Mouse (Mus musculus): ENCODE measurements around the gene Zdhhc25. TPM values are rescaled to one million over a fixed set of nuclear protein-coding genes. Genes with fewer than 3 reads are reported as not detected.

The Zdhhc25 gene
- polyA plus RNA-seq (2015; fragmentation: Nextera tagmentation; extraction: Ambion mirVana) = not detected in 2 replicates

DNA sequence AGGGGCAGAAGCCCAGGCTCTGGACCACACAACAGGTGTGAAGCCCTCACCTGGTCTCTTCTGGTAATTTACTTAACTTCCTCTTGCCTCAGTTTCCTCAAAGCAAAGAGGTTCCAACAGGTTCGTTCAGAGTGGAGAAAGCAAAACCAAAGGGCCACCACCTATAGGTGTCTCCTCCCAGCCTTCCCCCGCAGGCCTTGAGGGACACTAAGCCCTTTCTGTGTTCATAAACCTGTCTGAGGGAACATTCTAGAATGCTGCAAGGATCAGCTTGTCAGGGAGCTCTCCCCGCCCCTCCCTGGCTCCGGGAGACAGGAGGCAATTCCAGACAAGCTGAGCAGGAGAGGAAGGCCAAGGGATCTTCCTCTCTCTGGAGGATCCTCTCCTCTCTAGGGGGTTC is at the start of gene Zdhhc25:
Gene Zdhhc25, plus strand, starts transcription at position 301 of the 400 bp plus-strand sequence.
- no peaks in the 10 kb centered on the region for H3K36me3 ChIP-seq (ENCODE audit: control insufficient read depth, insufficient read depth)
- no peaks in the 10 kb centered on the region for H3K27me3 ChIP-seq (replicated peaks; ENCODE audit: control insufficient read depth, insufficient read depth, low read length)
- no peak within 1 kb of the TSS for H3K4me2 ChIP-seq (ENCODE audit: low read length)
- WGBS = 92% methylated on average over 4 of the region's 4 CpGs
- H3K4me1 ChIP-seq (replicated peaks; ENCODE audit: control insufficient read depth, insufficient read depth, low read length) = no peaks in the 10 kb centered on the region
- no peak within 1 kb of the TSS for H3K4me3 ChIP-seq (replicated peaks; ENCODE audit: low read length)
- ATAC-seq = no peak
- no peak within 1 kb of the TSS for H3K9ac ChIP-seq (replicated peaks; ENCODE audit: low read depth, low read length)
- no peak within 1 kb of the TSS for H3K27ac ChIP-seq (ENCODE audit: low read length)
- H3K9me3 ChIP-seq (ENCODE audit: control insufficient read depth, low read length) = no peaks in the 10 kb centered on the region

DNA sequence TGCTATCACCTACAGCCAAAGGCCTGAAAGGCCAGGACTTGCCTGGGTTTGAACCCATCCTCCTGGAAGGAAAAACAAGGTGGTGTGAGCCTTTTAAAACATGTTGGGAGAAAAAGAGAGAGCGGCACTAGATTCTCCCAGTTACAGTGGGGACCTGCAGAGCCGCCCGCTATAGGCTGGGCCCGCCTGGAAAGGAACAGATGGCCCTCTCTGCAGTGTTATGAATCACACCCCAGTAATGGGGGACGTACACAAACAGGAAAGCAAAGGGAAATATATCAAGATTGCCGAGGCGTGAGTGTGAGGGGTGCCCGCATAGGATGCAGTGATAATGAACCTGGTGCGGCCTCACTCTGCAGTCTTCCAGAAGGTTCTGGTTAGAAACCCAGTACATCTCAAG is 47.2 kb upstream of the Zdhhc25 start:
- no peak overlapping the region for H3K9ac ChIP-seq (replicated peaks; ENCODE audit: low read depth, low read length)
- H3K36me3 ChIP-seq (ENCODE audit: control insufficient read depth, insufficient read depth) = no peaks in the 10 kb centered on the region
- no peaks in the 10 kb centered on the region for H3K27me3 ChIP-seq (replicated peaks; ENCODE audit: control insufficient read depth, insufficient read depth, low read length)
- peaks cover 9% of the 10 kb centered on the region for H3K4me1 ChIP-seq (replicated peaks; ENCODE audit: control insufficient read depth, insufficient read depth, low read length)
- no peak overlapping the region for H3K27ac ChIP-seq (ENCODE audit: low read length)
- H3K4me2 ChIP-seq (ENCODE audit: low read length) = no peak overlapping the region
- WGBS = 64% methylated on average over 9 of the region's 9 CpGs
- H3K9me3 ChIP-seq (ENCODE audit: control insufficient read depth, low read length) = no peaks in the 10 kb centered on the region
- ATAC-seq = no peak
- no peak overlapping the region for H3K4me3 ChIP-seq (replicated peaks; ENCODE audit: low read length)

DNA sequence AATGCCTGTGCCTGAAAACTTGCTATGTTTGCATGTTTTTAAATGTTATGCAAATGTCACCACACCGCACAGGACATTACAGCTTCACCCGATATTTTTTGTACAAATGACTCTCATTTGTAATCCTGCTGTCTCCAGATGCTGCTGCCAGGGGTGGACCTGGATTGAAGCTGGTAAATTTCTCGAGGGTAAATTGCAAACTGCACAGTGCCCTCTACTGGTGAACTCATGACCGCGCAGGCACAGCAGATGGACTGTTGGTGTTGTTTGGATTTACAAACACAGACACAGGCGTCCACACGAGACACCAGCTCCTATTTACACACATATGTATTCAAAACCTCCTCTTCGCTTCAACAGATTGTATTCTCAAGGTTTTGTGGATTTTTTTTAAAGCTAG is 44.6 kb upstream of the Zdhhc25 start:
- no peaks in the 10 kb centered on the region for H3K9me3 ChIP-seq (ENCODE audit: control insufficient read depth, low read length)
- H3K9ac ChIP-seq (replicated peaks; ENCODE audit: low read depth, low read length) = no peak overlapping the region
- peaks cover 9% of the 10 kb centered on the region for H3K4me1 ChIP-seq (replicated peaks; ENCODE audit: control insufficient read depth, insufficient read depth, low read length)
- H3K36me3 ChIP-seq (ENCODE audit: control insufficient read depth, insufficient read depth) = no peaks in the 10 kb centered on the region
- no peak overlapping the region for H3K4me3 ChIP-seq (replicated peaks; ENCODE audit: low read length)
- H3K4me2 ChIP-seq (ENCODE audit: low read length) = no peak overlapping the region
- ATAC-seq = no peak
- WGBS = 13% methylated on average over 8 of the region's 8 CpGs
- H3K27ac ChIP-seq (ENCODE audit: low read length) = no peak overlapping the region
- H3K27me3 ChIP-seq (replicated peaks; ENCODE audit: control insufficient read depth, insufficient read depth, low read length) = no peaks in the 10 kb centered on the region

DNA sequence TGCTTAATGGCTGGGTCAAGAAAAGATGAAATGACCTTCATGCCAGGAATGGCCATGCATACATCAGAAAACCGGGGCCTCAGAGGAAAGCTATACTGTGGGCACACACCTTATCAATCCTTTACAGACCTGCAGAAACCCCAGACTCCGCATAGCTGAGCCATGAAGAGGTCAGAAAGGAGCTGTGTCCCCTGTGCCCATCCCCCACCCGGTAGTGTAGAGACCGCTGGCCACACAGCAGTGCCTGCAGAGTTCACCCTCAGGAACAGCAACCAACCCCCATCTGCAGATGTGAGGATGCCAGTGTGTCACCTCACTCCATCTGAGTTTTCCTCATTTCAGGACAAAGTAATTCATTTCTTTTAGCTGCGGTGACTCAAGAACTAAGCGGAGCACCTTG is 39.5 kb upstream of the Zdhhc25 start:
- Histone ChIP-seq H3K27me3 (replicated peaks; ENCODE audit: control insufficient read depth, insufficient read depth, low read length) (no peaks in the 10 kb centered on the region), H3K27ac (ENCODE audit: low read length) (no peak overlapping the region), H3K4me1 (replicated peaks; ENCODE audit: control insufficient read depth, insufficient read depth, low read length) (peaks cover 9% of the 10 kb centered on the region), H3K4me3 (replicated peaks; ENCODE audit: low read length) (no peak overlapping the region), H3K9ac (replicated peaks; ENCODE audit: low read depth, low read length) (no peak overlapping the region), H3K36me3 (ENCODE audit: control insufficient read depth, insufficient read depth) (no peaks in the 10 kb centered on the region), H3K4me2 (ENCODE audit: low read length) (no peak overlapping the region), H3K9me3 (ENCODE audit: control insufficient read depth, low read length) (no peaks in the 10 kb centered on the region)
- no peak for ATAC-seq
- WGBS = 66% methylated on average over 6 of the region's 6 CpGs

DNA sequence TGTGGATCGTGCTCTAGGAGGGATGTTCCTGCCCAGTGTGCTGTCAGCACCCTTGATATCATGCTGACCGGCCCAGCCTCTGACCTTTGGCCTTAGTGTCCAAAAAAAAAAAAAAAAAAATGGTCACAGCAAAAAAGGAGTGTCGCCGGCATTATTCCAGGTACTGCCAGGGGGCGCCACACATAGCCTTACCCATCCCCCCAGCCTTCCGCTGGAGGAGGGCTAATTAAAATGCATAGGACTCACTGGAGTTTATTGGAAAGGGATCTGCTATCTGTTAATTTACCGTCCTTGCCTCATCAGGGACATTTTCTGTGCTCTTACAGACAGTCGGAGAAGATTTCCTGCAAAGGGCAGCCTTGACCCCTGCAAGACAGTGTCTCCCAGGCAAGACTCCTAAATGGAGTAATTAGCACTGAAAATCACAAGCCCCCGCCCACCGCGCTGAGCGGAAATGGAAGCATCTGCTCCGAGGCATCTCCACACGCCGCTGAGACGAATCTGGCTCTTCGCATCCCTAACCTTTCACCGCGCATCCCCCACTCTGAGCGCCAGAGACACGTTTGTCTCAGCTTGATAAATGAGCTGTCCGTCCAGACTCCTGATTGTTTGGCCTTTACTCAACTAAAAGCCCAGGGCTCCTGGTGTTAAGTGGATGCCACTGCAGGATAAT is 38.9 kb upstream of the Zdhhc25 start:
- H3K36me3 ChIP-seq (ENCODE audit: control insufficient read depth, insufficient read depth) = no peaks in the 10 kb centered on the region
- H3K27me3 ChIP-seq (replicated peaks; ENCODE audit: control insufficient read depth, insufficient read depth, low read length) = no peaks in the 10 kb centered on the region
- peak overlapping the region; percentile 49 for H3K4me2 ChIP-seq (ENCODE audit: low read length)
- ATAC-seq = peak; percentile 26; the same call in 1 of the 2 replicates
- no peak overlapping the region for H3K9ac ChIP-seq (replicated peaks; ENCODE audit: low read depth, low read length)
- no peaks in the 10 kb centered on the region for H3K9me3 ChIP-seq (ENCODE audit: control insufficient read depth, low read length)
- WGBS = 8% methylated on average over 22 of the region's 22 CpGs
- peak overlapping the region; percentile 12 for H3K4me3 ChIP-seq (replicated peaks; ENCODE audit: low read length)
- peaks cover 7% of the 10 kb centered on the region for H3K4me1 ChIP-seq (replicated peaks; ENCODE audit: control insufficient read depth, insufficient read depth, low read length)
- H3K27ac ChIP-seq (ENCODE audit: low read length) = no peak overlapping the region

DNA sequence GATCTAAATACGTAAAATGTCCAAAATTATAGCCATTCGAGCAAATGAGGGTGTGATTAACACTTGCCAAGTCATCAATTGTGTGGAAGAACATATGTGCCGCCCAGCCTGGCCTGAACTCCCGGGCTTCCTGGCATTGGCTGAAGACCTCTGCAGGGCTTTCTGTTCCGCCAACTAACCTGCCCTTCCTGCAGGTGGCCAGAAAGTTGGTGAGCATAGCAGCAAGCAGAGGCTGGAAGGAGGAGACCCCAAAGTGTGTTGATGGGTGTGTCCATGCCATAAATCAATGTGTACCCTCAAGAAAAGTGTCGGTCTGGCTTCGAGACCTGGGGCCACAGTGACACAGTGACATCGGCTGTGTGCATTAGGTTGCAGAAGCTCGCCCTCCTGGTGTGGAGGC is 34.8 kb upstream of the Zdhhc25 start:
- peaks cover 6% of the 10 kb centered on the region for H3K4me1 ChIP-seq (replicated peaks; ENCODE audit: control insufficient read depth, insufficient read depth, low read length)
- H3K27me3 ChIP-seq (replicated peaks; ENCODE audit: control insufficient read depth, insufficient read depth, low read length) = no peaks in the 10 kb centered on the region
- H3K9me3 ChIP-seq (ENCODE audit: control insufficient read depth, low read length) = no peaks in the 10 kb centered on the region
- no peak overlapping the region for H3K27ac ChIP-seq (ENCODE audit: low read length)
- 84% methylated on average over 9 of the region's 9 CpGs for WGBS
- no peak overlapping the region for H3K4me2 ChIP-seq (ENCODE audit: low read length)
- H3K4me3 ChIP-seq (replicated peaks; ENCODE audit: low read length) = no peak overlapping the region
- H3K36me3 ChIP-seq (ENCODE audit: control insufficient read depth, insufficient read depth) = no peaks in the 10 kb centered on the region
- no peak overlapping the region for H3K9ac ChIP-seq (replicated peaks; ENCODE audit: low read depth, low read length)
- no peak for ATAC-seq

DNA sequence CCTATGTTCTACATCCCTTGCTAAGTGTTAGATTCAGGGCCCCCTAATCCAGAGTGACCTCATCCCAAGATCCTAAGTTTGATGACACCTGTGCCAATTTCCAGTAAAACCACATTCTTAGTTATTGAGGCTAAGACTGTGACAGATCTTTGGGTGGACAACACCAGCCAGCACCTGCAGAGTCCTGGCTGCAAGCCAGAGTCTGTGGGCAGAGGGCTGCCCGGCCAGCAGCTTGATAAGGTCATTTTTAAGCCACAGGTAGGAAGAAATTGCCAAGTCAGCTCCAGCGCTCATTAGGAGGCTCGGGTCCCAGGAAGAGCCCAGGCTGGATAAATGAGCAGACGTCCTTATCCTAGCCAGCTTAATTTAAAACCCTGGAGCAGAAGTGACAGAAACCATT is 34.3 kb upstream of the Zdhhc25 start:
- H3K4me1 ChIP-seq (replicated peaks; ENCODE audit: control insufficient read depth, insufficient read depth, low read length) = peaks cover 6% of the 10 kb centered on the region
- H3K4me2 ChIP-seq (ENCODE audit: low read length) = no peak overlapping the region
- H3K27me3 ChIP-seq (replicated peaks; ENCODE audit: control insufficient read depth, insufficient read depth, low read length) = no peaks in the 10 kb centered on the region
- 52% methylated on average over 4 of the region's 4 CpGs for WGBS
- H3K36me3 ChIP-seq (ENCODE audit: control insufficient read depth, insufficient read depth) = no peaks in the 10 kb centered on the region
- H3K27ac ChIP-seq (ENCODE audit: low read length) = no peak overlapping the region
- H3K9ac ChIP-seq (replicated peaks; ENCODE audit: low read depth, low read length) = no peak overlapping the region
- no peak overlapping the region for H3K4me3 ChIP-seq (replicated peaks; ENCODE audit: low read length)
- ATAC-seq = no peak
- no peaks in the 10 kb centered on the region for H3K9me3 ChIP-seq (ENCODE audit: control insufficient read depth, low read length)

DNA sequence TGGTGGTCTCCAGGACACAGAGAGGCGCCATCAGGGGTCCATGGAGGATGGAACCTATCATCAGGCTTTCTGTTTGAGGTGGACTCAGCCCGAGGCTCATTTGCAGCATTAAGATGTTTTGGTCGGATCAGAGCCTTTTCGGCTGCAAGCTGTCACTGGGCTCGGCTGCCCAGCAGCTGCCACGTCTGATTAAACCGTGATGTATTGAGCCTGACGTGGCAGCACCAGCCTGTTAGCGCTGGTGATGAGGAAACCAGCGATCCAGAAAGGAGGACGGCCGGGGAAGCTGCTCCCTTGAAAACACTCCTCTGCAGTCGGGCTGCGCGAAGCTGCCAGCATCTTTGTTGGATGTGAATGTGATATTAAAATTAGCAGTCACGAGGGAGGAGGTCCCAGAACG is 29.4 kb upstream of the Zdhhc25 start:
- Histone ChIP-seq H3K4me3 (replicated peaks; ENCODE audit: low read length) (no peak overlapping the region), H3K4me1 (replicated peaks; ENCODE audit: control insufficient read depth, insufficient read depth, low read length) (no peaks in the 10 kb centered on the region), H3K4me2 (ENCODE audit: low read length) (no peak overlapping the region), H3K9ac (replicated peaks; ENCODE audit: low read depth, low read length) (no peak overlapping the region), H3K36me3 (ENCODE audit: control insufficient read depth, insufficient read depth) (no peaks in the 10 kb centered on the region), H3K27ac (ENCODE audit: low read length) (no peak overlapping the region), H3K9me3 (ENCODE audit: control insufficient read depth, low read length) (no peaks in the 10 kb centered on the region), H3K27me3 (replicated peaks; ENCODE audit: control insufficient read depth, insufficient read depth, low read length) (no peaks in the 10 kb centered on the region)
- ATAC-seq = no peak
- WGBS = 57% methylated on average over 17 of the region's 17 CpGs

DNA sequence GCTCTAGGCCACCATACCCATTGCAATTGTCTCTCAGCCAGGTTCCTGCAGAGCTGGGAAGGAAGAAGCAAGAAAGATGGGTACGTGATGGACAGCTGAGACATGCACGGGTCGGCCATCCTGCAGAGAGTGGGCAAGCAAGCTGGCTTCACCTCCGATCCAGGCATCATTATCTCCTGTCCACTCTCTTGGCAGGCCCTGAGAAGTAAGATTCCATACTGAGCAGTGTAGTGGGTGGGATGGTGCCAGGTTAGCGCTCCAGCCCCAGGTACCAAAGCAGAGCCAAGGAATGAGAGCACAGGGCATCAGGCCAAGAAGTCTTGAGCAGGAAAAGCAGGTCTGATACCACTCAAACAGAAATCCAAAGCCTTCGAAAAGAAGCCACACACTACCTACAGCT is 20.6 kb upstream of the Zdhhc25 start:
- Histone ChIP-seq H3K4me1 (replicated peaks; ENCODE audit: control insufficient read depth, insufficient read depth, low read length) (no peaks in the 10 kb centered on the region), H3K9ac (replicated peaks; ENCODE audit: low read depth, low read length) (no peak overlapping the region), H3K9me3 (ENCODE audit: control insufficient read depth, low read length) (no peaks in the 10 kb centered on the region), H3K4me2 (ENCODE audit: low read length) (no peak overlapping the region), H3K36me3 (ENCODE audit: control insufficient read depth, insufficient read depth) (no peaks in the 10 kb centered on the region), H3K27ac (ENCODE audit: low read length) (no peak overlapping the region), H3K4me3 (replicated peaks; ENCODE audit: low read length) (no peak overlapping the region), H3K27me3 (replicated peaks; ENCODE audit: control insufficient read depth, insufficient read depth, low read length) (no peaks in the 10 kb centered on the region)
- 90% methylated on average over 6 of the region's 6 CpGs for WGBS
- no peak for ATAC-seq

DNA sequence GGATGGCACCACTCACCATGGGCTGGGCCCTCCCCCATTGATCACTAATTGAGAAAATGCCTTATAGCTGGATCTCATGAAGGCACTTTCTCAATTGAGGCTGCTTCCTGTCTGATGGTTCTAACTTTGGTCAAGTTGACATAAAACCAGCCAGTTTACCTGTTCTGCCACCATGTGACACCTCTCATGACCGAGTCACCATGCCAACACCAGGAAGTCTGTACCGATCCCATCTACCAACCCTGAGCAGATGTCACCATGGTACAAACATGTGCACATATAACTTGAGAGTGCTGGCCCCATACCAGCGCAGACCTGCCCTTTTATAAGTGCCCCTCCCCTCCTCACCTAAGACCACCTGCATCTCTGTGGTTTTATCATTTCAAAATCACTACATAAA is 2.4 kb downstream of the Zdhhc25 start:
- H3K4me1 ChIP-seq (replicated peaks; ENCODE audit: control insufficient read depth, insufficient read depth, low read length) = no peaks in the 10 kb centered on the region
- H3K9ac ChIP-seq (replicated peaks; ENCODE audit: low read depth, low read length) = no peak overlapping the region
- 95% methylated on average over 3 of the region's 3 CpGs for WGBS
- H3K9me3 ChIP-seq (ENCODE audit: control insufficient read depth, low read length) = no peaks in the 10 kb centered on the region
- H3K36me3 ChIP-seq (ENCODE audit: control insufficient read depth, insufficient read depth) = no peaks in the 10 kb centered on the region
- no peak overlapping the region for H3K4me2 ChIP-seq (ENCODE audit: low read length)
- no peak overlapping the region for H3K4me3 ChIP-seq (replicated peaks; ENCODE audit: low read length)
- no peak overlapping the region for H3K27ac ChIP-seq (ENCODE audit: low read length)
- H3K27me3 ChIP-seq (replicated peaks; ENCODE audit: control insufficient read depth, insufficient read depth, low read length) = no peaks in the 10 kb centered on the region
- no peak for ATAC-seq
